Mouse (Mus musculus) embryonic facial prominence, embryonic 11.5 days (tissue): ENCODE measurements around the gene Slco1a5. TPM values are rescaled to one million over a fixed set of nuclear protein-coding genes. Genes with fewer than 3 reads are reported as not detected.

ENCODE experiments used
- ATAC-seq: fragments of 200-750 bp; cut with Nextera tagmentation; replicated peaks from 2 replicates; pipeline ENCODE4 v1.8.0; 2017; ENCODE audit warnings: low read depth; ENCODE audit not compliant: insufficient number of reproducible peaks, low FRiP score, low TSS enrichment
- DNase-seq: peaks from one replicate; pipeline ENCODE4 v3.0.0-alpha.2; 2015; ENCODE audit warnings: low spot score
- H3K27ac ChIP-seq: fragments of 300-500 bp; sonication (generic); replicated peaks from 2 replicates; pipeline ENCODE4 v1.5.1; 2014; ENCODE audit warnings: mild to moderate bottlenecking, low read depth, low read length, control low read depth
- H3K27me3 ChIP-seq: fragments of 300-500 bp; sonication (generic); 2 replicates; pipeline ENCODE4 v1.6.1; 2014; ENCODE audit warnings: mild to moderate bottlenecking, low read length, moderate library complexity, mixed read lengths; ENCODE audit not compliant: control insufficient read depth, insufficient read depth
- H3K36me3 ChIP-seq: fragments of 300-500 bp; sonication (generic); replicated peaks from 2 replicates; pipeline ENCODE4 v1.6.1; 2014; ENCODE audit warnings: low read depth, mild to moderate bottlenecking, low read length, moderate library complexity, mixed read lengths; ENCODE audit not compliant: control insufficient read depth, insufficient read depth
- H3K4me1 ChIP-seq: fragments of 300-500 bp; sonication (generic); 2 replicates; pipeline ENCODE4 v1.6.1; 2014; ENCODE audit warnings: low read length, mixed read lengths; ENCODE audit not compliant: control insufficient read depth, insufficient read depth
- H3K4me2 ChIP-seq: fragments of 300-500 bp; sonication (generic); 2 replicates; pipeline ENCODE4 v1.6.1; 2014; ENCODE audit warnings: low read depth, mild to moderate bottlenecking, control low read depth, low read length, moderate library complexity
- H3K4me3 ChIP-seq: fragments of 300-500 bp; sonication (generic); 2 replicates; pipeline ENCODE4 v1.5.1; 2014; ENCODE audit warnings: low read depth, low read length, control low read depth
- H3K9ac ChIP-seq: fragments of 300-500 bp; sonication (generic); replicated peaks from 2 replicates; pipeline ENCODE4 v1.6.1; 2014; ENCODE audit warnings: mild to moderate bottlenecking, control low read depth, low read length
- H3K9me3 ChIP-seq: fragments of 300-500 bp; sonication (generic); replicated peaks from 2 replicates; pipeline ENCODE4 v1.6.1; 2016; ENCODE audit warnings: mild to moderate bottlenecking, low read length, inconsistent platforms, mixed read lengths; ENCODE audit not compliant: control insufficient read depth
- WGBS: fragments of 180-500 bp; shearing (Covaris S2); extraction: QIAGEN DNeasy Blood & Tissue Kit; methylation state at CpG from one replicate; pipeline ENCODE4 v1.1.7; 2014; 5-methylcytosine and 5-hydroxymethylcytosine counted together
- polyA plus RNA-seq: library from polyadenylated mRNA; unstranded; fragments of >200 nt; fragmentation: Nextera tagmentation; extraction: Ambion mirVana; gene quantifications from 2 replicates; pipeline ENCODE4 v1.2.1, GENCODE M21; 2014

The Slco1a5 gene
- polyA plus RNA-seq, 1 experiment from 2014 or later = 0.21 TPM

GRCm38 (mm10) chr6:142194245-142194644 is 128.5 kb downstream of the Slco1a5 start:
- Histone ChIP-seq H3K27ac (no peak overlapping the region), H3K4me1 (no peaks in the 10 kb centered on the region), H3K9me3 (no peaks in the 10 kb centered on the region), H3K36me3 (no peaks in the 10 kb centered on the region), H3K4me2 (no peak overlapping the region), H3K27me3 (no peaks in the 10 kb centered on the region), H3K4me3 (no peak overlapping the region), H3K9ac (no peak overlapping the region)
- no peak for ATAC-seq
- WGBS = 86% methylated on average over 8 of the region's 8 CpGs
- DNase-seq = no peak

DNA sequence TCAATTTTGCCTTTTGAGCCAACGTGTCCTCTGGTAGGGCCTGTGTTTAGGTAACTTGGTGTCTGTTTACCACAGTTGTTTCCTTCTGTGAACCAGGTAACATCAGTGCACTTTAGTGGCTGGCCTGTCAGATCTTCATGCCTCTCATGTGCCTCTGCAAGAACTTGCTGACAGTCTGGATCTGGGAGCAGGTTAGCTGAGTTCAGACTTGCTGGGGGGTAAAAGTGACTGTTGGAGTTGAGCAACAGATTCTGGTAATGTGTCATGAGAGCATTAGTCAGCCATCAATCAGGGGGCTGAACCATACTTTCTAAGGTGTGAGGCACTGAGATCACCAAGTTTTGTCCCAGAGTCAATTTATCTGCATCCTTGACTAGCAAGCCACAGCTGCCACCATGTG is 130.8 kb downstream of the Slco1a5 start:
- Histone ChIP-seq H3K36me3 (no peaks in the 10 kb centered on the region), H3K4me1 (no peaks in the 10 kb centered on the region), H3K9ac (no peak overlapping the region), H3K27ac (no peak overlapping the region), H3K9me3 (no peaks in the 10 kb centered on the region), H3K4me3 (no peak overlapping the region), H3K27me3 (no peaks in the 10 kb centered on the region), H3K4me2 (no peak overlapping the region)
- ATAC-seq = no peak
- DNase-seq = no peak
- 77% methylated on average over 1 of the region's 1 CpGs for WGBS

- Histone ChIP-seq H3K9ac (no peak overlapping the region), H3K27ac (no peak overlapping the region), H3K9me3 (no peaks in the 10 kb centered on the region), H3K4me1 (no peaks in the 10 kb centered on the region), H3K27me3 (no peaks in the 10 kb centered on the region), H3K36me3 (no peaks in the 10 kb centered on the region), H3K4me2 (no peak overlapping the region), H3K4me3 (no peak overlapping the region)
- ATAC-seq (no peak), DNase-seq (no peak)
- WGBS = 93% methylated on average over 3 of the region's 3 CpGs
Measured at GRCm38 (mm10) chr6:142187426-142187825, 135.4 kb downstream of the Slco1a5 start.

GRCm38 (mm10) chr6:142185868-142186415 is 136.8 kb downstream of the Slco1a5 start:
- no peak overlapping the region for H3K27ac ChIP-seq
- H3K4me3 ChIP-seq = no peak overlapping the region
- 67% methylated on average over 2 of the region's 2 CpGs for WGBS
- H3K36me3 ChIP-seq = no peaks in the 10 kb centered on the region
- DNase-seq (no peak), ATAC-seq (no peak)
- no peaks in the 10 kb centered on the region for H3K4me1 ChIP-seq
- no peaks in the 10 kb centered on the region for H3K27me3 ChIP-seq
- no peak overlapping the region for H3K9ac ChIP-seq
- no peaks in the 10 kb centered on the region for H3K9me3 ChIP-seq
- H3K4me2 ChIP-seq = no peak overlapping the region

Other genes with a start within 250 kb of the Slco1a5 start
- gene Slco1a6, start 114.5 kb downstream of the Slco1a5 start, polyA plus RNA-seq = not detected in 2 replicates
- 0.35 and 0.52 TPM in 2 replicates for gene Iapp, start 24.6 kb downstream of the Slco1a5 start, polyA plus RNA-seq
- 21.5 and 25.0 TPM in 2 replicates for gene Pyroxd1, start 22.7 kb upstream of the Slco1a5 start, polyA plus RNA-seq
- gene Recql, start 64.1 kb upstream of the Slco1a5 start, polyA plus RNA-seq = 37.3 TPM in 2 replicates
- gene Golt1b, start 64.2 kb upstream of the Slco1a5 start, polyA plus RNA-seq = 136 and 144 TPM in 2 replicates
- gene Spx, start 90.5 kb upstream of the Slco1a5 start, polyA plus RNA-seq = 0.59 and 0.78 TPM in 2 replicates
- gene Gys2, start 150.1 kb upstream of the Slco1a5 start, polyA plus RNA-seq = not detected in 2 replicates
- 486 and 515 TPM in 2 replicates for gene Ldhb, start 185.0 kb upstream of the Slco1a5 start, polyA plus RNA-seq
- 2.8 and 3.2 TPM in 2 replicates for gene Kcnj8, start 248.6 kb upstream of the Slco1a5 start, polyA plus RNA-seq